Mouse (Mus musculus) thymus, postnatal 36 days (tissue): ENCODE data around the gene Kcnk10.

ENCODE experiments used
- DNase-seq, 2 experiments: peaks; one replicate each; pipeline ENCODE4 v3.0.0; 2022; ENCODE audit warnings: mixed read lengths in 2 of 2

Gene Kcnk10

GRCm38 (mm10) chr12:98571896-98572680, 6.0 kb downstream of the Kcnk10 start:
- no peak for DNase-seq

- no peak for DNase-seq
Measured at GRCm38 (mm10) chr12:98569380-98569779, 8.7 kb downstream of the Kcnk10 start.

- DNase-seq: no peak
Measured at GRCm38 (mm10) chr12:98567877-98568276, 10.2 kb downstream of the Kcnk10 start.

GRCm38 (mm10) chr12:98564383-98564782, 13.7 kb downstream of the Kcnk10 start:
- DNase-seq: no peak

GRCm38 (mm10) chr12:98563261-98563660, 14.8 kb downstream of the Kcnk10 start:
- DNase-seq: no peak

GRCm38 (mm10) chr12:98562341-98562977, 15.7 kb downstream of the Kcnk10 start:
- DNase-seq: no peak

- no peak for DNase-seq
Measured at GRCm38 (mm10) chr12:98560038-98560437, 18.1 kb downstream of the Kcnk10 start.

GRCm38 (mm10) chr12:98557013-98557677, 21.0 kb downstream of the Kcnk10 start:
- no peak for DNase-seq

- DNase-seq: no peak
Measured at GRCm38 (mm10) chr12:98549981-98550380, 28.1 kb downstream of the Kcnk10 start.

- no peak for DNase-seq
Measured at GRCm38 (mm10) chr12:98548141-98548540, 30.0 kb downstream of the Kcnk10 start.

GRCm38 (mm10) chr12:98545875-98546274, 32.2 kb downstream of the Kcnk10 start:
- DNase-seq: no peak

GRCm38 (mm10) chr12:98545251-98545560, 32.9 kb downstream of the Kcnk10 start:
- no peak for DNase-seq

- no peak for DNase-seq
Measured at GRCm38 (mm10) chr12:98544545-98545250, 33.4 kb downstream of the Kcnk10 start.

GRCm38 (mm10) chr12:98536760-98537159, 41.4 kb downstream of the Kcnk10 start:
- DNase-seq: no peak

GRCm38 (mm10) chr12:98536036-98536435, 42.1 kb downstream of the Kcnk10 start:
- DNase-seq: no peak

GRCm38 (mm10) chr12:98535494-98535901, 42.6 kb downstream of the Kcnk10 start:
- no peak for DNase-seq

- no peak for DNase-seq
Measured at GRCm38 (mm10) chr12:98528635-98529034, 49.5 kb downstream of the Kcnk10 start.

GRCm38 (mm10) chr12:98525361-98525760, 52.7 kb downstream of the Kcnk10 start:
- DNase-seq: no peak

- no peak for DNase-seq
Measured at GRCm38 (mm10) chr12:98524331-98525311, 53.5 kb downstream of the Kcnk10 start.

GRCm38 (mm10) chr12:98521311-98521710, 56.8 kb downstream of the Kcnk10 start:
- no peak for DNase-seq

GRCm38 (mm10) chr12:98520568-98520931, 57.6 kb downstream of the Kcnk10 start:
- no peak for DNase-seq
